Mouse (Mus musculus) left cerebral cortex, postnatal 25 days (tissue): ENCODE measurements around the gene Gm43191. TPM values are rescaled to one million over a fixed set of nuclear protein-coding genes. Genes with fewer than 3 reads are reported as not detected.
"Not testable (repeated sequence)": the region's sequence is repeated elsewhere in the genome, so short reads cannot be mapped to it uniquely, and the experiment has no call there.

ENCODE experiments used
- DNase-seq, 2 experiments: peaks; one replicate each; pipeline ENCODE4 v3.0.0; 2022; ENCODE audit warnings: low spot score in 2 of 2, mixed read lengths in 1 of 2
- intact Hi-C: fragments of 180-260 bp; cut with DNase I; formaldehyde crosslinking; loops from one replicate; pipeline ENCODE4 v1.15.1; 2025
- total RNA-seq, 2 experiments: library from RNA; stranded (reverse); gene quantifications; 2 replicates each; pipeline ENCODE4 v1.2.3; 2021

The Gm43191 gene
- total RNA-seq, 2 experiments from 2014 or later, result not detected

- peak; percentile 98 for DNase-seq
- intact Hi-C loops, result loop anchor here (1.0 to 5.0 kb wide), 2 partner anchors 68 to 155 kb away; partner anchors contain the start of genes Rtca and Sass6
Measured at GRCm38 (mm10) chr3:116662463-116662863, 18.6 kb downstream of the Gm43191 start, which contains the start of gene Mfsd14a. Gene Mfsd14a, minus strand, starts transcription at chr3:116662677.

GRCm38 (mm10) chr3:116661870-116662414, 19.1 kb downstream of the Gm43191 start:
- intact Hi-C loops, result loop anchor here (1.0 to 5.0 kb wide), 2 partner anchors 68 to 155 kb away; partner anchors contain the start of genes Rtca and Sass6

GRCm38 (mm10) chr3:116661288-116661869, 19.7 kb downstream of the Gm43191 start:
- intact Hi-C loops, result loop anchor here (5.0 kb wide), 1 partner anchor 154 kb away; the partner anchor contains the start of gene Rtca

More at GRCm38 (mm10) chr3:116661870-116662414, 19.1 kb downstream of the Gm43191 start:
- DNase-seq, result peak; percentile 19 to 60

GRCm38 (mm10) chr3:116659856-116660430, 21.1 kb downstream of the Gm43191 start:
- no peak for DNase-seq
- intact Hi-C loops, result loop anchor here (5.0 kb wide), 1 partner anchor 153 kb away; the partner anchor contains the start of gene Rtca

More at GRCm38 (mm10) chr3:116661288-116661869, 19.7 kb downstream of the Gm43191 start:
- DNase-seq, result no peak

GRCm38 (mm10) chr3:116658928-116659565, 22.0 kb downstream of the Gm43191 start:
- intact Hi-C loops, result no loop called here
- no peak for DNase-seq

GRCm38 (mm10) chr3:116656184-116656965, 24.7 kb downstream of the Gm43191 start:
- intact Hi-C loops, result no loop called here
- no peak for DNase-seq

- DNase-seq, intact Hi-C loops: not testable (repeated sequence)
Measured at GRCm38 (mm10) chr3:116654051-116654450, 27.0 kb downstream of the Gm43191 start.

- intact Hi-C loops, result no loop called here
- no peak for DNase-seq
Measured at GRCm38 (mm10) chr3:116653278-116653945, 27.6 kb downstream of the Gm43191 start.

- DNase-seq, result no peak
- intact Hi-C loops, result no loop called here
Measured at GRCm38 (mm10) chr3:116652033-116652446, 29.0 kb downstream of the Gm43191 start.

GRCm38 (mm10) chr3:116650698-116651097, 30.4 kb downstream of the Gm43191 start:
- intact Hi-C loops, result no loop called here
- peak in 1 of 2 experiments; percentile 55 for DNase-seq

GRCm38 (mm10) chr3:116648805-116649204, 32.3 kb downstream of the Gm43191 start:
- intact Hi-C loops, result no loop called here
- no peak for DNase-seq

GRCm38 (mm10) chr3:116646387-116646786, 34.7 kb downstream of the Gm43191 start:
- no peak for DNase-seq
- intact Hi-C loops, result no loop called here

GRCm38 (mm10) chr3:116642373-116642772, 38.7 kb downstream of the Gm43191 start:
- no peak for DNase-seq
- intact Hi-C loops, result no loop called here

GRCm38 (mm10) chr3:116641811-116642371, 39.2 kb downstream of the Gm43191 start:
- intact Hi-C loops, result no loop called here
- no peak for DNase-seq

GRCm38 (mm10) chr3:116640024-116640423, 41.0 kb downstream of the Gm43191 start:
- intact Hi-C loops, result no loop called here
- no peak for DNase-seq

GRCm38 (mm10) chr3:116638572-116638971, 42.5 kb downstream of the Gm43191 start:
- intact Hi-C loops, result no loop called here
- DNase-seq, result no peak

- DNase-seq, result no peak
- intact Hi-C loops, result no loop called here
Measured at GRCm38 (mm10) chr3:116637693-116638476, 43.2 kb downstream of the Gm43191 start.

- no peak for DNase-seq
- intact Hi-C loops, result no loop called here
Measured at GRCm38 (mm10) chr3:116635799-116636198, 45.3 kb downstream of the Gm43191 start.
